Mouse (Mus musculus) spleen, adult 2 months (tissue): ENCODE measurements around the gene Ctnnd2. TPM values are rescaled to one million over a fixed set of nuclear protein-coding genes. Genes with fewer than 3 reads are reported as not detected.

Experiments used
- DNase-seq, 2 experiments: peaks; one replicate each; pipeline versions ENCODE4 v3.0.0 to v3.0.0-alpha.2; 2012 to 2021; ENCODE audit warnings: low spot score in 2 of 2, low read depth in 1 of 2
- H3K27ac ChIP-seq: fragments of 200-500 bp; 2 replicates; pipeline ENCODE4 v1.5.1; 2012; ENCODE audit warnings: low read length, inconsistent platforms; ENCODE audit not compliant: insufficient read depth
- H3K27me3 ChIP-seq: fragments of 200-500 bp; 2 replicates; pipeline ENCODE4 v1.6.1; 2012; ENCODE audit warnings: mild to moderate bottlenecking, moderate library complexity, low read length, inconsistent platforms; ENCODE audit not compliant: control insufficient read depth, insufficient read depth
- H3K36me3 ChIP-seq: fragments of 200-500 bp; 2 replicates; pipeline ENCODE4 v1.6.1; 2012; ENCODE audit warnings: mild to moderate bottlenecking, low read length, inconsistent platforms; ENCODE audit not compliant: control insufficient read depth, insufficient read depth
- H3K4me1 ChIP-seq: fragments of 200-500 bp; 2 replicates; pipeline ENCODE4 v1.6.1; 2011; ENCODE audit warnings: inconsistent platforms; ENCODE audit not compliant: control insufficient read depth, insufficient read depth, insufficient read length
- H3K4me3 ChIP-seq: fragments of 200-500 bp; 2 replicates; pipeline ENCODE4 v1.5.1; 2011; ENCODE audit warnings: mild to moderate bottlenecking, inconsistent platforms; ENCODE audit not compliant: insufficient read depth, insufficient read length; ENCODE audit errors: extremely low read depth
- CTCF ChIP-seq: fragments of 200-500 bp; IDR thresholded peaks from 2 replicates; pipeline ENCODE4 v1.5.1; 2011; ENCODE audit warnings: mild to moderate bottlenecking, inconsistent platforms; ENCODE audit not compliant: insufficient read depth, insufficient read length, insufficient replicate concordance; ENCODE audit errors: extremely low read depth
- POLR2A ChIP-seq: fragments of 200-500 bp; IDR thresholded peaks from 2 replicates; pipeline ENCODE4 v1.6.1; 2011; ENCODE audit warnings: low read depth, low read length, inconsistent platforms
- WGBS: fragments of 180-500 bp; shearing (Covaris S2); methylation state at CpG from one replicate; pipeline ENCODE4 v1.1.7; 2018; 5-methylcytosine and 5-hydroxymethylcytosine counted together
- polyA plus RNA-seq: library from polyadenylated mRNA; depleted of rRNA; stranded (reverse); fragments of >200 nt; gene quantifications from 2 replicates; pipeline ENCODE4 v1.2.3, GENCODE M21; 2012

Gene Ctnnd2
- polyA plus RNA-seq, 1 experiment = 1.2 TPM

DNA sequence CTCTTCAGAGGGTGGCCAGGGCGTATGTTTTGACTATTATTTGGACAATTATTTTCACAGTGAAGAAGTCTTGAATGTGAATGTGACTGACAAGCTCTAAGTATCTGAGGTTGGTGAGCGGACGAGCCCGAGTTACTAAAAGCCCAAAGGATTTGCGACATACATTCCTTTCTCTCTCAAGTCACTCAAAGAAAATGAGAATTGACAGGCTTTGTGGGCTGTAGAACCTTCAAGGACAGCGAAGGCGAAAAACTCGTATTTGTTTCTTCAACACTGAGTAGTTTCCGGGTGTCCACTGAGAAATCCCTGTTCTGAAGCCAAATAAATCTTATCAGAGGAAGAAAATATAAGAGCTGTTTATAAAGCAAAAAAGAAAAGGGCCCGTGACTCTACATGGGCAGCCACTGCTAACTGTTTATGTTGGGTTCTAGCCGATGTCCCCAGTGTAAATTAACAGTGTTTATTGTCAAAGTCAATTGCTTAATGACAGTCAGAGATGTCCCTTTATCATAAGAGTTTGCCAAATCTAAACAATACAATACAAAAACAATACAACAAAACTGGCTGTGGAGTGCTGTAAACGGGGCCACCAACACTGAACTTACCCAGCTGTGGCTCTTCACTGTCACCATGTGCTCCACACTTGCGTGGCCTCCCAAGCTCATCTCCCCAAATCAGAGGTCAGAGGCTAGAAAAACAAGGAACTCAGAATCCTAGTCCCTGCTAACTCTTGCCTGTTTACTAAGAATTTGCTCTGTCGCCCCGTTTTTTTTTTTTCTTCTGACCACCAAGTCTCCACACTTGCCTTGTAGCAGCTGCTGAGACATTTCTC lies 818.2 kb downstream of the Ctnnd2 start:
- 74% methylated on average over 15 of the region's 15 CpGs for WGBS

DNA sequence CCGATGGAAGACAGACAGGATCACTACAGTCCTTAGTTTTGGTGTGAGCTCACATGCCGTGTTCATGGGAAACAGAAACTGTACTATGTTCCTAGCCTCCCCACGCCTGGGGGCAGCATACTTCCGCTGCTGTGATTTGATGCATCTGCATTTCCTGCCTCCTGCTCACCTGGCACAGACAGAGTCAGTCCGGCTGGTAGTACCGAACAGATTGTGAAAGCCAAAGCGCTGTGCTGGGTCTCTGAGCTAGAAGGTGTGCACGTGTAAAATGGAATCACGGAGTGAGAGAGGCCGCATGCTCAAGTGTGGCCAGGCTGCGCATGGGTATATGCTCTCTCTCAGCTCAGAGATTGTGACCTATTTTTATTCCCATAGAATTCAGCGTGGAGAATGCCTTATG lies 820.0 kb downstream of the Ctnnd2 start:
- Histone ChIP-seq H3K4me3 (no peak overlapping the region), H3K36me3 (no peaks in the 10 kb centered on the region), H3K27ac (no peak overlapping the region), H3K4me1 (no peaks in the 10 kb centered on the region), H3K27me3 (no peaks in the 10 kb centered on the region)
- WGBS = 88% methylated on average over 12 of the region's 12 CpGs
- no peak for TF ChIP-seq POLR2A
- no peak for TF ChIP-seq CTCF
- no peak for DNase-seq

More for the DNA sequence above, 818.2 kb downstream of the Ctnnd2 start:
- TF ChIP-seq CTCF (no peak), POLR2A (no peak)
- Histone ChIP-seq H3K36me3 (no peaks in the 10 kb centered on the region), H3K4me1 (no peaks in the 10 kb centered on the region), H3K27me3 (no peaks in the 10 kb centered on the region), H3K27ac (no peak overlapping the region), H3K4me3 (no peak overlapping the region)
- no peak for DNase-seq

DNA sequence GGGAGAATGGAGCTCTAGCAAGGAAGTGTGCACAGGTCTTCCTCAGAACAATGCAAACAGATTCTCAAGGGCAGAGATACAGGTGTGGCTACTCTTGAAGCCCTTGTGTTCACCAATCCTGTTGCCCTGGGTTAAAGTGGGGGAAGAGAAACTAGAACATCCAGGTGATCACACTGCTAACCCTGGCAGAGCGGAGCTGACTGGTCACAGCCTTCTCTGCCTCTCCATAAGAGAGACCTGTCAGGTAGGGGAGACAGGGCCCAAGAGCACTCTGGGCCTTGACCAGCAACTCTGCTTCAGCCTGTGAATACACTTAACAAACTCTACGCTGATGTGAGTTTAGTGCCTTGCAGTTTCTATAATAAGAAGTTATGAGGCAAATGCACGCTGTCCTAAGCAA lies 820.5 kb downstream of the Ctnnd2 start:
- no peaks in the 10 kb centered on the region for H3K27me3 ChIP-seq
- no peak for TF ChIP-seq POLR2A
- no peaks in the 10 kb centered on the region for H3K36me3 ChIP-seq
- H3K4me3 ChIP-seq = no peak overlapping the region
- WGBS = 92% methylated on average over 3 of the region's 3 CpGs
- no peak overlapping the region for H3K27ac ChIP-seq
- no peak for DNase-seq
- H3K4me1 ChIP-seq = no peaks in the 10 kb centered on the region

DNA sequence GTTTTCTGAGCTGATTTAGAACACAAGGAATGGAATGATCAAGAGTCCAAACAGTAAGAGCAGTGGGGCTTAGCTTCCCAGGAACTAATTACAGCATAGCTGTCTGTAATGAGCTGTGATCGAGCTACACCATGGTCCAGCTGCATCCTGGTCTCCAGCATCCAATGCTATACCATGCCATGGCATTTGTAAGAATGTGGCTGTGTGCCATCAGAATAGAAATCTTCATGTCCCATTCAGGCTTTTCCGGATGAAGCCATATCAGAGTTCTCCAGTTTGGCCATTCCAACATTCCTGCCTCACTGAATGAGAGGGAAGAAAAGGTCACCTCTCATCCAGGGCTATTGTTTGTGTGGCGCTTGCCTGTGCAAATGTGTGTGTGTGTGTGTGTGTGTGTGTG lies 823.0 kb downstream of the Ctnnd2 start:
- Histone ChIP-seq H3K4me3 (no peak overlapping the region), H3K36me3 (no peaks in the 10 kb centered on the region), H3K4me1 (no peaks in the 10 kb centered on the region), H3K27ac (no peak overlapping the region), H3K27me3 (no peaks in the 10 kb centered on the region)
- DNase-seq = no peak
- no peak for TF ChIP-seq CTCF
- TF ChIP-seq POLR2A = no peak
- 80% methylated on average over 3 of the region's 3 CpGs for WGBS

DNA sequence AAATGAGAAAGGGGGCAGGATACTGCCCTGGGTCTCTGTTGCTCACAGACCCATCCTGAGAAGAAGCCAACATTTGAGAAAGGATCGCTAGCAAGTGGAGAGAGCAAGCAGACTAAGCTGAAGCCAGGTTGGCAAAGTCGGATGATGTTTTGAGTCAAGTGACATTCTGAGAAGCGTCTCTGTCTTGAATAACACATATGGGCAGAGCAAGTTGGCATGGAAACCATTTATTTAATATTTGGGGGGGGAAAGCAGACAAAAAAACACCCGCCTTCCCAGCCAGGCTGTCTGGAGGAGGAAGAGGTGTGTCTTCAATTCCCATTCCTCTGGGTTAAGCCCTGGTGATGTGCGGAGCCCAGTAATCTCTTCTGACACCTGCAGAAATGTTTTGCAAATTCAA lies 832.1 kb downstream of the Ctnnd2 start:
- H3K27me3 ChIP-seq = no peaks in the 10 kb centered on the region
- no peak for DNase-seq
- no peak overlapping the region for H3K27ac ChIP-seq
- no peak overlapping the region for H3K4me3 ChIP-seq
- H3K4me1 ChIP-seq = no peaks in the 10 kb centered on the region
- WGBS = 91% methylated on average over 5 of the region's 5 CpGs
- TF ChIP-seq CTCF (no peak), POLR2A (no peak)
- H3K36me3 ChIP-seq = no peaks in the 10 kb centered on the region

DNA sequence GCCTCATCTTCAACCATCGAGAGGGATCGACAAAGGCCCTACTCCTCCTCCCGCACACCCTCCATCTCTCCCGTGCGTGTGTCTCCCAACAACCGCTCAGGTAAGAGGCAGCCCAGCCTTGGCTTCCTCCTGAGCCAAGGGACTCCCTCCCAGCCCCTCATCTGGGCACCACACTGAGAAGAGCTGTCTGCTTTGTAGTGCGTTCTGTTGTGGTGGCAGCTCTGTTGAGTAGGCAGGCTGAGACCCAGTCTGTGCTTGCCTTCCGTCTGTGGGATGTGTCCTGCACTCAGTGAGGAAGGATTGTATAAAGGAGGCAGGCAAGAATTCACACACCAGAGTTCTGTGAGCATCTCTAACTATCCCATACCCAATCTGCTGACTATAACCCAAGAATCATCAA lies 832.6 kb downstream of the Ctnnd2 start:
- no peaks in the 10 kb centered on the region for H3K27me3 ChIP-seq
- H3K36me3 ChIP-seq = no peaks in the 10 kb centered on the region
- H3K4me1 ChIP-seq = no peaks in the 10 kb centered on the region
- no peak overlapping the region for H3K27ac ChIP-seq
- TF ChIP-seq POLR2A (no peak), CTCF (no peak)
- no peak overlapping the region for H3K4me3 ChIP-seq
- WGBS = 80% methylated on average over 8 of the region's 8 CpGs
- DNase-seq = no peak

DNA sequence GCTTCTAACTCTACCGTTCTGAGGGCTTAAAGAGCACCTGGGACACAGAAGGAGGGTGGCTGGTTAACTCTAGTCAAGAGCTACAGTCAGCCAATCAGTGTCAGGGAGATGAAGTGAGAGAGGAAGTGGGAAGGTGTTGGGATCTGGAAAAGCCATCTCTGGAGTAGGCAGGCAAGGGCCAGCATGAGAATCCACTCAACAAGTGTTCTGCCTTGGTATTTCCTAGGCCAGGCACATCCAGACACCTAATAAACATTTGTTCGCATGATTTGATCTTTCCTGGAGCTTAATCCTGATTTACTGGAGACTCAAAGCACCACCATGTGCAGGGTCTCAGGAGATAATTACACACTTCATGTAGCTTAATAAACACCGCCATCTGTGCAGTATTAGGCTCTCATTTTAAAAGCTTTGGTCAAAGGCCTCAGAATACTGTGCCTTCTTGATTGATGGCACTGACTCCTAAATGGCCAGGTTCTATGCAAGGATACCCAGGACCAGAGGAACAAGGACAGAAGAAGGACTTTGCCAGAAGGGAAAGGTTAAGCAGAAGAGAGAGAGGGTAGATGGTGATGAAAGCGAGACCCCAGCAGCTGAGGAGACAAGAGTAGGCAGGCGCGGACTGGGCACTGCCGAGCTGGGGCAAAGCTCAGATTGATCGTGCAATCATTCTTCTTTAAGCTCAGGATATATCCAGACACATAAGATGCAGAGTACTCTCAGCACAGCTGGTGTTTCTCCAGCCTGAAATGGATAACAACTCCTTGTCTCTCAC lies 833.8 kb downstream of the Ctnnd2 start:
- H3K4me3 ChIP-seq = no peak overlapping the region
- no peaks in the 10 kb centered on the region for H3K4me1 ChIP-seq
- WGBS = 94% methylated on average over 8 of the region's 8 CpGs
- no peak for DNase-seq
- no peak overlapping the region for H3K27ac ChIP-seq
- TF ChIP-seq POLR2A (no peak), CTCF (no peak)
- no peaks in the 10 kb centered on the region for H3K27me3 ChIP-seq
- H3K36me3 ChIP-seq = no peaks in the 10 kb centered on the region
